Mouse (Mus musculus) left cerebral cortex, adult 11 months (tissue): Measurements from ENCODE around the gene Gm45785.
"Not testable (repeated sequence)": the region's sequence is repeated elsewhere in the genome, so short reads cannot be mapped to it uniquely, and the experiment has no call there.

Experiments
- DNase-seq: peaks from one replicate; pipeline ENCODE4 v3.0.0; 2022; ENCODE audit warnings: low spot score

Gm45785 gene

GRCm38 (mm10) chr7:140855860-140856784 lies at the start of gene Gm45785:
Gene Gm45785 (minus strand): TSS chr7:140856331.
- DNase-seq = peak; percentile 84

GRCm38 (mm10) chr7:140905642-140906081 lies 49.5 kb upstream of the Gm45785 start:
- DNase-seq = no peak

GRCm38 (mm10) chr7:140903212-140903611 lies 47.1 kb upstream of the Gm45785 start:
- DNase-seq = peak; percentile 61

- DNase-seq = no peak
These were observed 46.1 kb upstream of the Gm45785 start for GRCm38 (mm10) chr7:140902036-140902875.

GRCm38 (mm10) chr7:140900220-140900619 lies 44.1 kb upstream of the Gm45785 start, which contains the start of gene Cox8b:
Gene Cox8b (minus strand): TSS chr7:140900446.
- no peak for DNase-seq

- no peak for DNase-seq
These were observed 43.0 kb upstream of the Gm45785 start for GRCm38 (mm10) chr7:140899121-140899520.

- DNase-seq = no peak
These were observed 41.7 kb upstream of the Gm45785 start for GRCm38 (mm10) chr7:140897863-140898262.

- DNase-seq = no peak
These were observed 38.5 kb upstream of the Gm45785 start for GRCm38 (mm10) chr7:140894611-140895010.

- DNase-seq = no peak
These were observed 37.9 kb upstream of the Gm45785 start for GRCm38 (mm10) chr7:140894031-140894430.

- DNase-seq = not testable (repeated sequence)
These were observed 34.5 kb upstream of the Gm45785 start for GRCm38 (mm10) chr7:140890636-140891035.

GRCm38 (mm10) chr7:140882469-140882803 lies 26.3 kb upstream of the Gm45785 start:
- DNase-seq = no peak

- DNase-seq = peak; percentile 89
These were observed 25.8 kb upstream of the Gm45785 start, which contains the start of the genes Psmd13 and Sirt3 for GRCm38 (mm10) chr7:140881696-140882468. Gene Psmd13 (plus strand): TSS chr7:140881968. Gene Sirt3 (minus strand): TSS chr7:140882309.

- no peak for DNase-seq
These were observed 24.9 kb upstream of the Gm45785 start for GRCm38 (mm10) chr7:140880865-140881515.

GRCm38 (mm10) chr7:140880419-140880818 lies 24.3 kb upstream of the Gm45785 start:
- no peak for DNase-seq

GRCm38 (mm10) chr7:140879355-140879754 lies 23.2 kb upstream of the Gm45785 start:
- DNase-seq = no peak

GRCm38 (mm10) chr7:140877364-140877763 lies 21.2 kb upstream of the Gm45785 start:
- DNase-seq = no peak

- no peak for DNase-seq
These were observed 18.1 kb upstream of the Gm45785 start for GRCm38 (mm10) chr7:140874224-140874623.

- DNase-seq = no peak
These were observed 8.6 kb upstream of the Gm45785 start for GRCm38 (mm10) chr7:140864761-140865160.

- DNase-seq = no peak
These were observed 4.6 kb upstream of the Gm45785 start for GRCm38 (mm10) chr7:140860728-140861127.

- DNase-seq = no peak
These were observed 3.9 kb upstream of the Gm45785 start for GRCm38 (mm10) chr7:140859997-140860396.

- DNase-seq = no peak
These were observed 2.6 kb upstream of the Gm45785 start for GRCm38 (mm10) chr7:140858746-140859145.
